Mouse (Mus musculus) heart, embryonic 14.5 days (tissue): ENCODE measurements around the gene Scap. TPM values are rescaled to one million over a fixed set of nuclear protein-coding genes. Genes with fewer than 3 reads are reported as not detected.
"Not testable (repeated sequence)": the region's sequence is repeated elsewhere in the genome, so short reads cannot be mapped to it uniquely, and the experiment has no call there.

Experiments
- ATAC-seq: fragments of 200-750 bp; cut with Nextera tagmentation; 2 replicates; pipeline ENCODE4 v1.8.0; 2017; ENCODE audit warnings: low read depth, moderate TSS enrichment; ENCODE audit not compliant: insufficient number of reproducible peaks, insufficient read depth, low FRiP score
- H3K27ac ChIP-seq, 2 experiments: fragments of 200-500 bp in 1 of 2; fragments of 300-500 bp in 1 of 2; sonication (generic) in 1 of 2; replicated peaks in 1 of 2; 2 replicates each; pipeline ENCODE4 v1.5.1; 2012 to 2014; ENCODE audit warnings: low read depth in 2 of 2, low read length in 2 of 2, control low read depth in 1 of 2, mild to moderate bottlenecking in 1 of 2, mixed read lengths in 1 of 2; ENCODE audit not compliant: control insufficient read depth in 1 of 2, insufficient read depth in 1 of 2
- H3K27me3 ChIP-seq: fragments of 300-500 bp; sonication (generic); 2 replicates; pipeline ENCODE4 v1.6.1; 2014; ENCODE audit warnings: mild to moderate bottlenecking, low read length, control low read depth; ENCODE audit not compliant: control insufficient read depth, insufficient read depth
- H3K36me3 ChIP-seq: fragments of 300-500 bp; sonication (generic); 2 replicates; pipeline ENCODE4 v1.6.1; 2014; ENCODE audit warnings: mild to moderate bottlenecking, control low read depth, low read length, mixed read lengths; ENCODE audit not compliant: control insufficient read depth, insufficient read depth
- H3K4me1 ChIP-seq, 2 experiments: fragments of 200-500 bp in 1 of 2; fragments of 300-500 bp in 1 of 2; sonication (generic) in 1 of 2; 2 replicates each; pipeline ENCODE4 v1.6.1; 2012 to 2014; ENCODE audit warnings: low read length in 2 of 2, control low read depth in 1 of 2, mixed read lengths in 1 of 2; ENCODE audit not compliant: control insufficient read depth in 2 of 2, insufficient read depth in 2 of 2
- H3K4me2 ChIP-seq: fragments of 300-500 bp; sonication (generic); 2 replicates; pipeline ENCODE4 v1.6.1; 2014; ENCODE audit warnings: mild to moderate bottlenecking, low read length
- H3K4me3 ChIP-seq, 2 experiments: fragments of 200-500 bp in 1 of 2; fragments of 300-500 bp in 1 of 2; sonication (generic) in 1 of 2; 2 replicates each; pipeline ENCODE4 v1.5.1; 2012 to 2014; ENCODE audit warnings: low read length in 2 of 2, mild to moderate bottlenecking in 2 of 2, control low read depth in 1 of 2, low read depth in 1 of 2, moderate library complexity in 1 of 2; ENCODE audit not compliant: control insufficient read depth in 1 of 2, insufficient read depth in 1 of 2
- H3K9ac ChIP-seq: fragments of 300-500 bp; sonication (generic); 2 replicates; pipeline ENCODE4 v1.6.1; 2014; ENCODE audit warnings: mild to moderate bottlenecking, low read length
- H3K9me3 ChIP-seq: fragments of 300-500 bp; sonication (generic); 2 replicates; pipeline ENCODE4 v1.6.1; 2016; ENCODE audit warnings: low read length, control low read depth; ENCODE audit not compliant: control insufficient read depth
- WGBS: fragments of 180-500 bp; shearing (Covaris S2); extraction: QIAGEN DNeasy Blood & Tissue Kit; methylation state at CpG from one replicate; pipeline ENCODE4 v1.1.7; 2014; 5-methylcytosine and 5-hydroxymethylcytosine counted together
- polyA plus RNA-seq: library from polyadenylated mRNA; unstranded; fragments of >200 nt; fragmentation: Nextera tagmentation; extraction: Ambion mirVana; gene quantifications from 2 replicates; pipeline ENCODE4 v1.2.1, GENCODE M21; 2014

Gene Scap
- polyA plus RNA-seq, 1 experiment from 2014 or later, result 16.1 TPM

- ATAC-seq, result no peak
- H3K9me3 ChIP-seq, result no peaks in the 10 kb centered on the region
- no peak overlapping the region for H3K4me2 ChIP-seq
- no peak overlapping the region for H3K27ac ChIP-seq
- H3K4me3 ChIP-seq, result no peak overlapping the region
- no peaks in the 10 kb centered on the region for H3K4me1 ChIP-seq
- H3K9ac ChIP-seq, result no peak overlapping the region
- H3K36me3 ChIP-seq, result peaks cover 17% of the 10 kb centered on the region
- H3K27me3 ChIP-seq, result no peaks in the 10 kb centered on the region
Observed at GRCm38 (mm10) chr9:110322972-110323371, 10.1 kb upstream of the Scap start.

- Histone ChIP-seq H3K27me3 (no peaks in the 10 kb centered on the region), H3K4me3 (no peak overlapping the region), H3K27ac (no peak overlapping the region), H3K4me2 (no peak overlapping the region), H3K9me3 (no peaks in the 10 kb centered on the region), H3K36me3 (peaks cover 16% of the 10 kb centered on the region), H3K4me1 (0 out of 4 replicates have a peak, but pooled peaks cover 0 to 2% of the 10 kb centered on the region in 2 experiments), H3K9ac (no peak overlapping the region)
- no peak for ATAC-seq
- WGBS, result 67% methylated on average over 1 of the region's 1 CpGs
Observed at GRCm38 (mm10) chr9:110324181-110324580, 8.9 kb upstream of the Scap start.

GRCm38 (mm10) chr9:110328178-110328577 is 4.9 kb upstream of the Scap start:
- peaks cover 4% of the 10 kb centered on the region in 2 experiments; a peak in 1 of 4 replicates for H3K4me1 ChIP-seq
- H3K4me3 ChIP-seq, result no peak overlapping the region
- no peak overlapping the region for H3K27ac ChIP-seq
- H3K4me2 ChIP-seq, result no peak overlapping the region
- H3K9ac ChIP-seq, result no peak overlapping the region
- no peaks in the 10 kb centered on the region for H3K9me3 ChIP-seq
- 69% methylated on average over 2 of the region's 2 CpGs for WGBS
- H3K36me3 ChIP-seq, result no peaks in the 10 kb centered on the region
- no peaks in the 10 kb centered on the region for H3K27me3 ChIP-seq
- no peak for ATAC-seq

GRCm38 (mm10) chr9:110328946-110329630 is 4.0 kb upstream of the Scap start:
- Histone ChIP-seq H3K4me2 (no peak overlapping the region), H3K4me1 (peaks cover 4 to 9% of the 10 kb centered on the region in 2 experiments; a peak in 2 of 4 replicates), H3K9me3 (no peaks in the 10 kb centered on the region), H3K4me3 (no peak overlapping the region), H3K27me3 (no peaks in the 10 kb centered on the region), H3K36me3 (no peaks in the 10 kb centered on the region), H3K27ac (no peak overlapping the region), H3K9ac (no peak overlapping the region)
- ATAC-seq, result no peak
- WGBS, result 38% methylated on average over 5 of the region's 5 CpGs

GRCm38 (mm10) chr9:110329655-110330054 is 3.4 kb upstream of the Scap start:
- no peaks in the 10 kb centered on the region for H3K27me3 ChIP-seq
- H3K4me1 ChIP-seq, result peaks cover 4 to 13% of the 10 kb centered on the region in 2 experiments; a peak in 2 of 4 replicates
- 73% methylated on average over 21 of the region's 21 CpGs for WGBS
- H3K36me3 ChIP-seq, result no peaks in the 10 kb centered on the region
- H3K27ac ChIP-seq, result no peak overlapping the region
- no peak overlapping the region for H3K4me3 ChIP-seq
- H3K9me3 ChIP-seq, result no peaks in the 10 kb centered on the region
- ATAC-seq, result no peak
- no peak overlapping the region for H3K9ac ChIP-seq
- no peak overlapping the region for H3K4me2 ChIP-seq

- WGBS, result 33% methylated on average over 6 of the region's 6 CpGs
- ATAC-seq, result no peak
- no peaks in the 10 kb centered on the region for H3K9me3 ChIP-seq
- no peaks in the 10 kb centered on the region for H3K27me3 ChIP-seq
- H3K36me3 ChIP-seq, result no peaks in the 10 kb centered on the region
- peaks cover 4 to 13% of the 10 kb centered on the region in 2 experiments; a peak in 2 of 4 replicates for H3K4me1 ChIP-seq
- no peak overlapping the region for H3K4me3 ChIP-seq
- H3K27ac ChIP-seq, result no peak overlapping the region
- no peak overlapping the region for H3K9ac ChIP-seq
- H3K4me2 ChIP-seq, result no peak overlapping the region
Observed at GRCm38 (mm10) chr9:110330341-110330740, 2.7 kb upstream of the Scap start.

GRCm38 (mm10) chr9:110330913-110331312 is 2.2 kb upstream of the Scap start:
- not testable (repeated sequence) for H3K36me3 ChIP-seq, H3K9me3 ChIP-seq, H3K27ac ChIP-seq, H3K4me3 ChIP-seq, ATAC-seq, H3K9ac ChIP-seq, H3K4me2 ChIP-seq, H3K27me3 ChIP-seq
- 84% methylated on average over 4 of the region's 5 CpGs for WGBS
- peaks cover 4 to 13% of the 10 kb centered on the region in 2 experiments; a peak in 2 of 4 replicates for H3K4me1 ChIP-seq

- no peaks in the 10 kb centered on the region for H3K9me3 ChIP-seq
- no peaks in the 10 kb centered on the region for H3K36me3 ChIP-seq
- no peak for ATAC-seq
- H3K9ac ChIP-seq, result peak overlapping the region; percentile 72
- H3K4me3 ChIP-seq, result peak overlapping the region; percentile 70 to 77
- H3K27me3 ChIP-seq, result no peaks in the 10 kb centered on the region
- peaks cover 4 to 25% of the 10 kb centered on the region in 2 experiments; a peak in 3 of 4 replicates for H3K4me1 ChIP-seq
- 13% methylated on average over 12 of the region's 12 CpGs for WGBS
- peak overlapping the region; percentile 73 for H3K4me2 ChIP-seq
- no peak overlapping the region for H3K27ac ChIP-seq
Observed at GRCm38 (mm10) chr9:110333896-110334259, 790 bp downstream of the Scap start.
